In genomic region chr7:97332667-97333041, GRCm38 (mm10) we compare ENCODE assay signal across 8 mouse cellular contexts. TPM values are rescaled to one million over a fixed set of nuclear protein-coding genes. Genes with fewer than 3 reads are reported as not detected.
DNase-seq lines count a peak whose midpoint lies in the region; ATAC-seq lines count a peak whose summit lies in the region.

No protein-coding gene starts in this region.

- ATAC-seq in frontal cortex, adult (ENCODE audit: low TSS enrichment) = peak; percentile 22
- no peak for ATAC-seq in forebrain, embryonic 12.5 days (ENCODE audit: low FRiP score)
- ATAC-seq in liver, embryonic 15.5 days (ENCODE audit: insufficient read depth) = no peak

- H3K4me2 ChIP-seq in forebrain, embryonic 12.5 days = peak overlapping the region; percentile 82
- H3K4me2 ChIP-seq in liver, embryonic 15.5 days = peak overlapping the region; percentile 90

- H3K36me3 ChIP-seq in forebrain, embryonic 12.5 days (replicated peaks) = no peaks in the 10 kb centered on the region
- H3K36me3 ChIP-seq in liver, embryonic 15.5 days (replicated peaks) = no peaks in the 10 kb centered on the region

- no peaks in the 10 kb centered on the region; the same call in 1 of the 2 replicates for H3K27me3 ChIP-seq in forebrain, embryonic 12.5 days
- peaks cover 17% of the 10 kb centered on the region for H3K27me3 ChIP-seq in liver, embryonic 15.5 days

- H3K27ac ChIP-seq in forebrain, embryonic 12.5 days = no peak overlapping the region
- H3K27ac ChIP-seq in liver, embryonic 15.5 days (replicated peaks) = 0 out of 2 replicates have a peak overlapping the region, but pooled peaks have one; percentile 14

- no peaks in the 10 kb centered on the region for H3K9me3 ChIP-seq in forebrain, embryonic 12.5 days
- H3K9me3 ChIP-seq in liver, embryonic 15.5 days (replicated peaks) = no peaks in the 10 kb centered on the region

- peaks cover 18% of the 10 kb centered on the region for H3K4me1 ChIP-seq in forebrain, embryonic 12.5 days
- peaks cover 25% of the 10 kb centered on the region for H3K4me1 ChIP-seq in liver, embryonic 15.5 days (replicated peaks)

- peak overlapping the region; percentile 78 for H3K4me3 ChIP-seq in forebrain, embryonic 12.5 days (replicated peaks)
- peak overlapping the region; percentile 70 for H3K4me3 ChIP-seq in liver, embryonic 15.5 days (replicated peaks)

- no peak for DNase-seq in frontal cortex, postnatal 36 days (ENCODE audit: low spot score in 2 of 2)
- DNase-seq in 416B (ENCODE audit: low read depth) = peak; percentile 38
- no peak for DNase-seq in B cell, adult 2 months
- no peak for DNase-seq in layer of hippocampus, postnatal 10 days (ENCODE audit: low spot score in 2 of 2)
- no peak for DNase-seq in spleen, postnatal 36 days (ENCODE audit: low spot score in 2 of 2)

- WGBS in forebrain, embryonic 12.5 days = 3% methylated on average over 9 of the region's 9 CpGs
- 4% methylated on average over 9 of the region's 9 CpGs for WGBS in liver, embryonic 15.5 days (ENCODE audit: insufficient replicate concordance)

- H3K9ac ChIP-seq in forebrain, embryonic 12.5 days = peak overlapping the region; percentile 74
- H3K9ac ChIP-seq in liver, embryonic 15.5 days = peak overlapping the region; percentile 64

RNA-seq across cellular contexts. Expression of gene Kctd21, which starts 0.5 kb away (rescaled TPM):
- polyA plus RNA-seq in forebrain, embryonic 12.5 days (2016; fragmentation: Nextera tagmentation; extraction: Ambion mirVana) = 4.3 and 5.2 TPM in 2 replicates
- polyA plus RNA-seq in liver, embryonic 15.5 days (2015; fragmentation: Nextera tagmentation; extraction: Ambion mirVana) = 1.2 TPM in 2 replicates
- 1 to 10 TPM; 6.9 to 8.9 TPM for total RNA-seq in layer of hippocampus, postnatal 10 days (2021)

RNA-seq across cellular contexts. Expression of gene Usp35, which starts 0.8 kb away (rescaled TPM):
- 3.0 and 3.3 TPM in 2 replicates for polyA plus RNA-seq in forebrain, embryonic 12.5 days (2016; fragmentation: Nextera tagmentation; extraction: Ambion mirVana)
- 0.07 and 0.16 TPM in 2 replicates for polyA plus RNA-seq in liver, embryonic 15.5 days (2015; fragmentation: Nextera tagmentation; extraction: Ambion mirVana)
- 10 to 100 TPM; 10.8 to 14.0 TPM for total RNA-seq in layer of hippocampus, postnatal 10 days (2021)

RNA-seq across cellular contexts. Expression of gene Alg8, which starts 38.8 kb away (rescaled TPM):
- 35.4 and 36.4 TPM in 2 replicates for polyA plus RNA-seq in forebrain, embryonic 12.5 days (2016; fragmentation: Nextera tagmentation; extraction: Ambion mirVana)
- 31.0 and 31.8 TPM in 2 replicates for polyA plus RNA-seq in liver, embryonic 15.5 days (2015; fragmentation: Nextera tagmentation; extraction: Ambion mirVana)
- total RNA-seq in layer of hippocampus, postnatal 10 days (2021) = 10 to 100 TPM; 10.6 to 11.3 TPM
